Mouse (Mus musculus) lung, embryonic 16.5 days (tissue): ENCODE measurements around the gene Rmi2. TPM values are rescaled to one million over a fixed set of nuclear protein-coding genes. Genes with fewer than 3 reads are reported as not detected.
"Not testable (repeated sequence)": the region's sequence is repeated elsewhere in the genome, so short reads cannot be mapped to it uniquely, and the experiment has no call there.

Experiments used
- ATAC-seq: fragments of 200-750 bp; cut with Nextera tagmentation; 2 replicates; pipeline ENCODE4 v1.8.0; 2017; ENCODE audit warnings: low read depth, mild to moderate bottlenecking, moderate library complexity
- H3K27ac ChIP-seq: fragments of 300-500 bp; sonication (generic); 2 replicates; pipeline ENCODE4 v1.5.1; 2014; ENCODE audit warnings: mild to moderate bottlenecking, control low read depth, low read length
- H3K27me3 ChIP-seq: fragments of 300-500 bp; sonication (generic); 2 replicates; pipeline ENCODE4 v1.6.1; 2014; ENCODE audit warnings: low read depth, low read length, mixed read lengths; ENCODE audit not compliant: control insufficient read depth, insufficient read depth
- H3K36me3 ChIP-seq: fragments of 300-500 bp; sonication (generic); 2 replicates; pipeline ENCODE4 v1.6.1; 2014; ENCODE audit warnings: low read length; ENCODE audit not compliant: control insufficient read depth, insufficient read depth
- H3K4me1 ChIP-seq: fragments of 300-500 bp; sonication (generic); replicated peaks from 2 replicates; pipeline ENCODE4 v1.6.1; 2014; ENCODE audit warnings: low read length, mixed read lengths; ENCODE audit not compliant: control insufficient read depth, insufficient read depth
- H3K4me2 ChIP-seq: fragments of 300-500 bp; sonication (generic); 2 replicates; pipeline ENCODE4 v1.6.1; 2014; ENCODE audit warnings: low read depth, low read length, control low read depth
- H3K4me3 ChIP-seq: fragments of 300-500 bp; sonication (generic); 2 replicates; pipeline ENCODE4 v1.5.1; 2014; ENCODE audit warnings: mild to moderate bottlenecking, low read length, control low read depth
- H3K9ac ChIP-seq: fragments of 300-500 bp; sonication (generic); 2 replicates; pipeline ENCODE4 v1.6.1; 2014; ENCODE audit warnings: low read length, control low read depth
- H3K9me3 ChIP-seq: fragments of 300-500 bp; sonication (generic); 2 replicates; pipeline ENCODE4 v1.6.1; 2016; ENCODE audit warnings: low read length; ENCODE audit not compliant: control insufficient read depth
- WGBS: fragments of 180-500 bp; shearing (Covaris S2); extraction: QIAGEN DNeasy Blood & Tissue Kit; methylation state at CpG from one replicate; pipeline ENCODE4 v1.1.7; 2014; 5-methylcytosine and 5-hydroxymethylcytosine counted together
- polyA plus RNA-seq: library from polyadenylated mRNA; unstranded; fragments of >200 nt; fragmentation: Nextera tagmentation; extraction: Ambion mirVana; gene quantifications from 2 replicates; pipeline ENCODE4 v1.2.1, GENCODE M21; 2015

Rmi2 gene
- polyA plus RNA-seq, 1 experiment from 2014 or later = 3.1 TPM

DNA sequence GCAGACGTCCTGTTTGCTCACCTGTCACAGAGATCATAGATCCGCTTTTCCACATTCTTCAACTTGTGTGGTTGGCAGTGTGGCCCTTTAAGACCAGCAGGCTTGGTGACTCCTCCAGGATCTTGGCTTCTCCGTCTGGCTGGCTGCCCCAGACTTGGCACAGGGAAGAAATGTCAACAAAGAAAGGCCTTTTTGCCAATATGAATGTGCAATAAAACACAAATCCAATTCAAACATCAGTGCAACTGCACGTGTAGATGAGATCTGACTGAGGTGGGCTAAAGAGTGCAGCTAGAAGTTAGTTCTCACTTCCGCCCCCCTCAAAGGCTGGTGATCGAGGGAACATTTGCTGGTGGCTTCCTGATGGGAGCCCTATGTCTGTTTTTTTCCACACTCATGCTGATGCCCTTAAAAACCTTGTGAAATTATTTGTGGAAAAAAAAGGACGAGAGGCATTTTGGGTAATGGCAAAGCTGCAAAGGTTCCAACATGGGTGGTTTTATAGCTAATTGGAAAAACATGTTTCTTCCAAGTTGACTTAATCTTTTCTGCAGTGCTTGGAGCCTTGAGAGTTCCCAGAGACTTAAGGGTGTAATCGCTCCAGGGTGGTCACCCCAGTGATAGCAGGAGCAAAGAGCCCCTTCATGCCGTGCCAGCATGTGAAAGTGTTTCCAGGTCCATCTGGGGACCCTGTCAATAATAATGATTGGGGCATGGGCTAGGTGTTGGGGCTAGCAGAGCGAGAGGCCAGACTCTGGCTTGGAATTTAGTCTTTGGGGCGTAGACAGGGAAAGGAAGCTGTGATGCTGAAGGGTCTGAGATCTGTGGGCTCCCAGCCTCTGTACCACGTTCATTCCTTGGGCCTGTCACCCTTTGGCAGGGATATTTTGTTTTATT is 15.4 kb downstream of the Rmi2 start:
- H3K9me3 ChIP-seq = no peaks in the 10 kb centered on the region
- WGBS = 33% methylated on average over 12 of the region's 12 CpGs
- peak; percentile 77 for ATAC-seq
- H3K4me1 ChIP-seq = peaks cover 36% of the 10 kb centered on the region
- no peak overlapping the region for H3K4me3 ChIP-seq
- H3K4me2 ChIP-seq = peak overlapping the region; percentile 2; the same call in 1 of the 2 replicates
- no peaks in the 10 kb centered on the region for H3K27me3 ChIP-seq
- no peaks in the 10 kb centered on the region for H3K36me3 ChIP-seq
- peak overlapping the region; percentile 76 for H3K27ac ChIP-seq
- no peak overlapping the region for H3K9ac ChIP-seq

DNA sequence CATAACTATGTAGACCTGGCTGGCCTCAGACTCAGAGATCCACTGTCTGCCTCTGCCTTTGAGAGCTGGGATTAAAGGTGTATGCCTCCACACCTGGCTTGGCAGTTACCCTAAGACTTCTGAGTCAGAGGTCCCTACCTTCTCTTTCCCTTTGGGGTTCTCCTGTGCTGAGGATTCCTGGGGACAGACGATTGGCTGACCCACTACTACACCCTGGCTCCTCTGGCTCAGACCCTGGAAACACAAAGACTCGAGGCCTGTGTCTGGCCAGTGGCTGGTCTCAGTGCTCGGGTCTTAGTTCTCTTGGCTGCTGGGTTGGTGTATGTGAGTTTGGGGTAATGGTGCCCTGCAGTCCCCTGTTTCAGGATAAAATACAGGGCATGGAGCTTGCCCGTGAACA is 16.0 kb downstream of the Rmi2 start:
- no peaks in the 10 kb centered on the region for H3K27me3 ChIP-seq
- peaks cover 36% of the 10 kb centered on the region for H3K4me1 ChIP-seq
- H3K27ac ChIP-seq = peak overlapping the region; percentile 76
- no peak overlapping the region for H3K4me3 ChIP-seq
- no peak for ATAC-seq
- H3K36me3 ChIP-seq = no peaks in the 10 kb centered on the region
- no peak overlapping the region for H3K4me2 ChIP-seq
- no peaks in the 10 kb centered on the region for H3K9me3 ChIP-seq
- H3K9ac ChIP-seq = 0 out of 2 replicates have a peak overlapping the region, but pooled peaks have one; percentile 14
- 61% methylated on average over 4 of the region's 4 CpGs for WGBS

DNA sequence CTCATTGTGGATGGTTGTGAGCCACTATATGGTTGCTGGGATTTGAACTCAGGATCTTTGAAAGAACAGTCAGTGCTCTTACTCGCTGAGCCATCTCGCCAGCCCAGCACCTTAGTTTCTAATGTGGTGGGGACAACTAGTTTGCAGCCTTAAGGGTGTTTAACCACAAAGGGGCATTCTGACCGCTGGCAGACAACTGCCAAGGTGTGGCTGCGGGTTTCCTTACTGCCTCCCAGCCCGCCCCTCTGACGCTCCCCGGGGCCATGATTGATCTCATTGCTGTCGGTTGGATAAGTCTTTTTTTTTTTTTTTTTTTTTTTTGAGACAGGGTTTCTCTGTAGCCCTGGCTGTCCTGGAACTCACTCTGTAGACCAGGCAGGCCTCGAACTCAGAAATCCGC is 17.4 kb downstream of the Rmi2 start:
- not testable (repeated sequence) for ATAC-seq, H3K4me2 ChIP-seq, H3K27ac ChIP-seq, H3K4me3 ChIP-seq, H3K9me3 ChIP-seq, H3K36me3 ChIP-seq, H3K27me3 ChIP-seq, H3K9ac ChIP-seq
- peaks cover 36% of the 10 kb centered on the region for H3K4me1 ChIP-seq
- WGBS = 82% methylated on average over 10 of the region's 10 CpGs

DNA sequence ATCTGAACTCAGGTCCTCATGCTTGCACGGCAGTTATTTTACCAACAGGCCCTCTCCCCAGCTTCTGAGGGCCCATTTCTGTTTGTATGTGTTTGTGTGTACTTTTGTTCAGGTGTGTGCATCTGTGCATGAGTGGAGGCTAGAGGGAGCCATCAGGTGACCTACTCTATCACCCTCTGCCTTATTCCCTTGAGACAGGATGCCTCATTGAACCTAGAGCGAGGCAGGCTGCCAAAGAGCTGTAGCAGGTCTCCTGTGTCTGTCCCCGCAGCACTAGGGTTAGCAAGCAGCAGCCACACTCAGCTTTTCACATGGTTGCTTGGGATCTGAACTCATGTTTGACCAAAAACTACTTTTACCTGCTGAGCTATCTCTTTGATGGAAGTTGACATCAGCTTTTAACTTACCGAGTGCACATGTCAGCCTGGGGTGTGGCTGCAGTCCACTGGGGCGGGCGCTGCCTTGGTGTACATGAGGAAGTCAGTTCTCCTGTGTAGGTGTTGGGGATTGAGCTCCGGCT is 24.9 kb downstream of the Rmi2 start:
- Histone ChIP-seq H3K27me3 (no peaks in the 10 kb centered on the region), H3K27ac (no peak overlapping the region), H3K9me3 (no peaks in the 10 kb centered on the region), H3K4me2 (no peak overlapping the region), H3K4me1 (no peaks in the 10 kb centered on the region; the same call in 1 of the 2 replicates), H3K9ac (no peak overlapping the region), H3K36me3 (no peaks in the 10 kb centered on the region), H3K4me3 (no peak overlapping the region)
- 80% methylated on average over 7 of the region's 7 CpGs for WGBS
- ATAC-seq = no peak

DNA sequence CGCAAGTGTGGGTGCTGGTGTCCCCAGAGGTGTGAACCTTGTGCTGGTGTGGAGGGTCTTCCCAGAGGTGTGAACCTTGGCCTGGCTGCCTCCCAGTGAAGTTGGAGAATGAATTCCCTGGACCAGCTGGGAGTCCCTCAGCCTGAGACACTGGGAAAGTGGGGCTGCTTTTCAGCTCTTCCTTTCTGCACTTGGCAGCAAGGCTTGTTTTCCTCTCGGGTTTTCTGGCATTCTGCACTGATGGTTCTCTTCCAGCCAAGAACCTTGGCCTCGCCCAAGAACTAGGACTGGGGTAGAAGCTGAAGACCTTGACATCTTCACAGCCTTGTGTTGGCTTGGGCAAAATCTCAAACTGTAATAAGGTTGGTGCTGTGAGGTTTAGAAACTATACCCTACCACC is 26.5 kb downstream of the Rmi2 start:
- ATAC-seq = no peak
- no peak overlapping the region for H3K4me3 ChIP-seq
- H3K4me1 ChIP-seq = no peaks in the 10 kb centered on the region; the same call in 1 of the 2 replicates
- H3K27ac ChIP-seq = no peak overlapping the region
- 66% methylated on average over 3 of the region's 3 CpGs for WGBS
- H3K4me2 ChIP-seq = no peak overlapping the region
- H3K36me3 ChIP-seq = no peaks in the 10 kb centered on the region
- no peak overlapping the region for H3K9ac ChIP-seq
- no peaks in the 10 kb centered on the region for H3K9me3 ChIP-seq
- no peaks in the 10 kb centered on the region for H3K27me3 ChIP-seq

DNA sequence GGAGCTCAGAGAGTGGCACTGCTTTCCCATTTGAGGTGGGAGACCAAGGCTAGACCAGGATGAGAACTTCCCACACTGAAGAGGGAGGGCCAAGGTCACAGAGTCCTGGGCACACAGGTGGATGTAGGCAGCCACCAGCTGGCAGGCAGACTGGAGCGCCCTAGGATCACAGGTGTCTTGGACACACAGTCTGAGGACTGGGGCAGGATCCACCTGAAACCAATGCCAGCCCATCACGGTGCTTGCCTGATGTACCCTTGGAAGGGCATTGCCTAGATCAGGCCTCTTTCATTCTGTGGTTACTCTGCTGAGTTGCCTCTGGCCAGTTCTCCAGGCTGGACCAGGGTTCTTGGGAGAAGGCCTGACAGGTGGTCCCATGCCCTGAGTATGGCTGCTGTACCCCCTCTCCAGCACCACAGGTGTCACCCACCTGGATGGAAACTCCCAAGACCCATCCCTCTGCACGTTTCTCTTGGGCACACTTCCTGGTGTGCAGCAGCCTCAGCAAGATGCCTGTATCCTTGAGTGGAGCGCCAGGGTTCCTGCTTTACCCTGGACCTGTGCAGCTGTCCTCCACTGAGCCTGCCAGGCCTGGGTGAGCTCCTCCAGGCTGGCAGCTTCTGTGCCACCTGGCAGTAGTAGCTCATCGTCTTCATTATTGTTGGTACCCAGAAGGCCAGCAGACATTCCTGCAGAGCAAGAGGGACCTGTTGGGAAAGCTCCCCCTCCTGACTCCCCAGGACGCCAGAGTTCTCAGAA is 30.2 kb downstream of the Rmi2 start:
- Histone ChIP-seq H3K27ac (no peak overlapping the region), H3K4me1 (no peaks in the 10 kb centered on the region; the same call in 1 of the 2 replicates), H3K4me2 (no peak overlapping the region), H3K9me3 (no peaks in the 10 kb centered on the region), H3K4me3 (no peak overlapping the region), H3K27me3 (no peaks in the 10 kb centered on the region), H3K36me3 (no peaks in the 10 kb centered on the region), H3K9ac (no peak overlapping the region)
- no peak for ATAC-seq
- WGBS = 77% methylated on average over 6 of the region's 6 CpGs

DNA sequence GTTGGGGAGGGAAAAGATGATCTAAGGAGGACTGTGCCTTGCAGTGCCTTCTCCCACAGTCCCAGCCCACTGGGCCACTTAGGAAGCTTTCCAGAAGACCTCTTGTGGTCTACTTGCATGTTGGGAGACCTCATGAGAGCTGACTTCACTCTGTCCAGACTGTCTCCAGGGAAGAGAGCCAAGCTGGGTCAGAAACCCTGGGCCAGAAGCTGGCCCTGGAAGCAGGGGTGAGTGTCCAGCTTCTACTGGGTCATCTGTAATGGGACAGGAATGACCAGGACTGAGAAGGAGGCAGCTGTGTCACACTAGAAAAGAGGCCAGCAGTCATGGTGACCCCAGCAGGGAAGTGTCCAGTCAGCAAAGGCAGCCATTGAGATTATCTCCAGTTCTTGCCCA is 30.7 kb downstream of the Rmi2 start:
- Histone ChIP-seq H3K4me3 (no peak overlapping the region), H3K27me3 (no peaks in the 10 kb centered on the region), H3K27ac (no peak overlapping the region), H3K4me1 (peaks cover under 1% of the 10 kb centered on the region; the same call in 1 of the 2 replicates), H3K9ac (no peak overlapping the region), H3K9me3 (no peaks in the 10 kb centered on the region), H3K36me3 (no peaks in the 10 kb centered on the region), H3K4me2 (no peak overlapping the region)
- no peak for ATAC-seq

DNA sequence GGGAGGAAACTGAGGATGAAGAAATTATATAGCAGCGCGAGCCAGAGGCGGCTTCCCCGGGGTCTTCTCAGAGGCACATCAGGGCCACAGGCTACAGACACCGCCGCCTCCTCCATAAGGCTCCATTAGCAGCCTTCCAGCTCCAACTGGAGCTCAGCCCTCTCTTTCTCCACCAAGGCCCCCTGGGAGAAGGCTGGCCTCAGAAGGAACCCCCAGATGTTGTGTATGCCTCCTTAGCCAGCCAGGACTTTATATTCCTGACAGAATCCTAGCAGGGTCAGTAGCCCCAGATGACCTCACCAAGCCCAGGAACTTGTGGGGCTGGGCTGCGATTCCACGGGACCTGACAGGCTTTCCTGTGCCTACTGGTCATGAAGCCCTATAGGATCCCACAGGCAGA is 32.0 kb downstream of the Rmi2 start:
- Histone ChIP-seq H3K36me3 (no peaks in the 10 kb centered on the region), H3K27ac (no peak overlapping the region), H3K4me1 (peaks cover 7% of the 10 kb centered on the region), H3K4me2 (no peak overlapping the region), H3K9ac (no peak overlapping the region), H3K4me3 (no peak overlapping the region), H3K9me3 (no peaks in the 10 kb centered on the region), H3K27me3 (no peaks in the 10 kb centered on the region)
- no peak for ATAC-seq
- WGBS = 84% methylated on average over 8 of the region's 8 CpGs

DNA sequence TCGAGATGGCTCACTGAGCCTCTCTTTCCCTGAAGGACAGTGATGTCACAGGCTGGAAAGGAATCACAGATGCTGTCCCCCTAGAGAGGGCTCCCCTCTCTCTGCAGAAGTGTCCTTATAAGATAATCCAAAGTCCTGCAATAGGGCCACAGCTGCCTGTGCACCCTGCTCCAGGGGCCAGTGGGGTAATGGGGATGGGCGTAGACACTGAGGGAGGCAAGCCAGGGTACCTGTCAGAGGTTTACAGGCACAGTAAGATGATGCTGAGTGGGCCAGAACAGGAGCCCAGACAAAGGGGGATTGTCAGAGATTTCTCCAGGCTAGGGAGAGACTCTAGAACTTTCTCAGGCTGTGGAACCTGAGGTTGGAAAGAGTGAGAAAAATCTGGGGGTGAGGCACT is 32.6 kb downstream of the Rmi2 start:
- Histone ChIP-seq H3K27ac (no peak overlapping the region), H3K9ac (no peak overlapping the region), H3K4me1 (peaks cover 7% of the 10 kb centered on the region; the same call in 1 of the 2 replicates), H3K4me3 (no peak overlapping the region), H3K9me3 (no peaks in the 10 kb centered on the region), H3K36me3 (no peaks in the 10 kb centered on the region), H3K27me3 (no peaks in the 10 kb centered on the region), H3K4me2 (no peak overlapping the region)
- 85% methylated on average over 2 of the region's 2 CpGs for WGBS
- no peak for ATAC-seq
